In the genomic region with DNA sequence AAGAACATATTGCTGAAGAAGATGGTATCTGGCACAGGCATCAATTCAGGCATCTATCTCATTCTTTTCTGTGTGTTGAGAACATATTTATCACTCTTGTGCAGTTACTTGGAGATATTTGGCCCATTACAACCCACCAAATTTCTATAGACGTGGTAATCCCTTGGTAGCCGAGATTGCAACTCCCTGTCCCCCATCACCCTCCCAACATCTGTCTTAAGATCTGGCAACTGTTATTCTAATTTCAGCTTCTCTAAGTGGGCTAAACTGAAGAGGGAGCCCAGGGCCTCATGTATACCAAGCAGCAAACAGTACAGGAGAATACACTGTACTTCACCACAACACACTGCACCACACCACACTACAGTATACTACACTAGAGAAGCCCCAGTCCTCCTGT, we compare ENCODE assay signal across 37 mouse cellular contexts. TPM values are rescaled to one million over a fixed set of nuclear protein-coding genes. Genes with fewer than 3 reads are reported as not detected.
"Had no signal": no experiment of that assay in that cellular context is flagged by ENCODE, and none has a peak within 500 bp of the region (broad histone marks: within the 10 kb centered on the region; RNA-seq: fewer than 3 reads in every experiment).

No protein-coding gene starts in this region.

RNA-seq across cellular contexts. Expression of a gene that starts 8.8 kb away (rescaled TPM):
- total RNA-seq: forebrain, postnatal 0 days; gastrocnemius, adult 2 months; gastrocnemius, postnatal 14 days; gastrocnemius, postnatal 36 days; heart, adult 18-20 months; heart, postnatal 10 days; heart, postnatal 36 days; hematopoietic stem cell, adult 5-6 weeks; hindbrain, postnatal 0 days; layer of hippocampus, adult 18-20 months; layer of hippocampus, adult 8-10 months; layer of hippocampus, postnatal 14 days; layer of hippocampus, postnatal 36 days; left cerebral cortex, adult 18-20 months; left cerebral cortex, adult 8-10 months; left cerebral cortex, postnatal 10 days; left cerebral cortex, postnatal 25 days; left cerebral cortex, postnatal 4 days; liver, adult 2 months had no signal
- polyA plus RNA-seq: forebrain, embryonic 15.5 days; forebrain, postnatal 0 days; gonadal fat pad, adult 2 months; heart, embryonic 10.5 days; heart, embryonic 12.5 days; heart, embryonic 14.5 days; heart, embryonic 16.5 days; hindbrain, postnatal 0 days; intestine, embryonic 14.5 days; intestine, embryonic 16.5 days; kidney, embryonic 15.5 days; kidney, postnatal 0 days; large intestine, adult 2 months; limb, embryonic 11.5 days; limb, embryonic 13.5 days; limb, embryonic 15.5 days; liver, adult 2 months; liver, embryonic 12.5 days had no signal

RNA-seq across cellular contexts. Expression of a gene that starts 36.0 kb away (rescaled TPM):
- total RNA-seq: forebrain, postnatal 0 days; gastrocnemius, adult 2 months; gastrocnemius, postnatal 14 days; gastrocnemius, postnatal 36 days; heart, adult 18-20 months; heart, postnatal 10 days; heart, postnatal 36 days; hematopoietic stem cell, adult 5-6 weeks; hindbrain, postnatal 0 days; layer of hippocampus, adult 18-20 months; layer of hippocampus, adult 8-10 months; layer of hippocampus, postnatal 14 days; layer of hippocampus, postnatal 36 days; left cerebral cortex, adult 18-20 months; left cerebral cortex, adult 8-10 months; left cerebral cortex, postnatal 10 days; left cerebral cortex, postnatal 25 days; left cerebral cortex, postnatal 4 days; liver, adult 2 months had no signal
- polyA plus RNA-seq: forebrain, embryonic 15.5 days; forebrain, postnatal 0 days; gonadal fat pad, adult 2 months; heart, embryonic 10.5 days; heart, embryonic 12.5 days; heart, embryonic 14.5 days; heart, embryonic 16.5 days; hindbrain, embryonic 11.5 days; hindbrain, embryonic 13.5 days; hindbrain, embryonic 15.5 days; hindbrain, postnatal 0 days; intestine, embryonic 14.5 days; intestine, embryonic 16.5 days; kidney, embryonic 15.5 days; kidney, postnatal 0 days; large intestine, adult 2 months; limb, embryonic 11.5 days; limb, embryonic 13.5 days; limb, embryonic 15.5 days; liver, adult 2 months; liver, embryonic 12.5 days had no signal
